Mouse (Mus musculus): ENCODE data around the gene Fgfr2. TPM values are rescaled to one million over a fixed set of nuclear protein-coding genes. Genes with fewer than 3 reads are reported as not detected.

Gene Fgfr2
- total RNA-seq, 1 experiment, result 37.5 TPM

- DNase-seq (ENCODE audit: low read depth, low spot score), result no peak
- Histone ChIP-seq H3K9ac (ENCODE audit: insufficient read depth, low read depth, low read length, poor library complexity, severe bottlenecking) (no peak overlapping the region), H3K27ac (ENCODE audit: insufficient read depth, low read depth, low read length, poor library complexity, severe bottlenecking) (no peak overlapping the region), H3K36me3 (ENCODE audit: control insufficient read depth, insufficient read depth, low read length, poor library complexity, severe bottlenecking) (no peaks in the 10 kb centered on the region), H3K4me1 (ENCODE audit: control insufficient read depth in 2 of 2, insufficient read depth in 2 of 2, low read length in 2 of 2, poor library complexity in 1 of 2) (peaks cover 2 to 22% of the 10 kb centered on the region in 2 experiments; a peak in 3 of 4 replicates), H3K9me3 (ENCODE audit: control insufficient read depth, insufficient read depth, low read depth, low read length) (no peaks in the 10 kb centered on the region), H3K4me3 (ENCODE audit: insufficient read depth in 1 of 2, low read depth in 1 of 2, low read length in 2 of 2, poor library complexity in 1 of 2, severe bottlenecking in 1 of 2) (no peak overlapping the region)
- in situ Hi-C loops (cut with MboI; ENCODE audit: low sequenced_read_pairs in 2 of 2, unreplicated experiment in 2 of 2), result no loop called here
- TF ChIP-seq MAFK (IDR thresholded peaks at IDR 0.05; ENCODE audit: insufficient read depth, low read depth, low read length), result no peak
- TF ChIP-seq HCFC1 (IDR thresholded peaks at IDR 0.05; ENCODE audit: borderline replicate concordance, insufficient read depth, low read length), result no peak
- no peak for TF ChIP-seq ZNF384 (IDR thresholded peaks at IDR 0.05; ENCODE audit: low read depth, low read length)
- TF ChIP-seq CHD2 (IDR thresholded peaks at IDR 0.05; ENCODE audit: low read depth, low read length), result no peak
Observed at GRCm38 (mm10) chr7:132619975-132620918, 502.9 kb downstream of the Fgfr2 start.

DNA sequence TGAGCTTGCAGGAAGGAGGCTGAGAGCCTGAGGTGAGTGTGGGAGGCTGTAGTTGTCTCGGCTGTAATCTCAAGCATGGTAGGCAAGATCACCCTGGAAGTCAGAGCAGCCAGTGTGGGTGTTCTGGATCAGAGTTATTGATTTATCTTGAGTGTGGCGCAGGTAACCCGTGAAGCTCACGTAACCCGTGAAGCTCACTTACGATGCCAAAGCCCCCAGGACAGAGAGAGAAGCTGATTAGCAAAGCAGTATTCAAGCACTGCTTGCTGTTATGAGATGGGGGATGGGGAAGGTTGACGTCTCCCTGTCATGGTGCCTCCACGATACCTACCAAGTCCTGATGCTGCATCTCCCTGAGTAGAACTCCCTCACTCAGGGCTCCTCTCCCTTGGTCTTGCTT is 503.6 kb downstream of the Fgfr2 start:
- H3K27ac ChIP-seq (ENCODE audit: insufficient read depth, low read depth, low read length, poor library complexity, severe bottlenecking), result no peak overlapping the region
- in situ Hi-C loops (cut with MboI; ENCODE audit: low sequenced_read_pairs in 2 of 2, unreplicated experiment in 2 of 2), result no loop called here
- H3K36me3 ChIP-seq (ENCODE audit: control insufficient read depth, insufficient read depth, low read length, poor library complexity, severe bottlenecking), result no peaks in the 10 kb centered on the region
- TF ChIP-seq ZC3H11A (IDR thresholded peaks at IDR 0.05; ENCODE audit: borderline replicate concordance, low read depth, low read length) (no peak), MAFK (IDR thresholded peaks at IDR 0.05; ENCODE audit: insufficient read depth, low read depth, low read length) (no peak), HCFC1 (IDR thresholded peaks at IDR 0.05; ENCODE audit: borderline replicate concordance, insufficient read depth, low read length) (no peak), ZNF384 (IDR thresholded peaks at IDR 0.05; ENCODE audit: low read depth, low read length) (no peak), CHD2 (IDR thresholded peaks at IDR 0.05; ENCODE audit: low read depth, low read length) (no peak)
- peaks cover 2 to 24% of the 10 kb centered on the region in 2 experiments; a peak in 3 of 4 replicates for H3K4me1 ChIP-seq (ENCODE audit: control insufficient read depth in 2 of 2, insufficient read depth in 2 of 2, low read length in 2 of 2, poor library complexity in 1 of 2)
- no peak overlapping the region for H3K9ac ChIP-seq (ENCODE audit: insufficient read depth, low read depth, low read length, poor library complexity, severe bottlenecking)
- no peak overlapping the region for H3K4me3 ChIP-seq (ENCODE audit: insufficient read depth in 1 of 2, low read depth in 1 of 2, low read length in 2 of 2, poor library complexity in 1 of 2, severe bottlenecking in 1 of 2)
- H3K9me3 ChIP-seq (ENCODE audit: control insufficient read depth, insufficient read depth, low read depth, low read length), result no peaks in the 10 kb centered on the region
- no peak for DNase-seq (ENCODE audit: low read depth, low spot score)

DNA sequence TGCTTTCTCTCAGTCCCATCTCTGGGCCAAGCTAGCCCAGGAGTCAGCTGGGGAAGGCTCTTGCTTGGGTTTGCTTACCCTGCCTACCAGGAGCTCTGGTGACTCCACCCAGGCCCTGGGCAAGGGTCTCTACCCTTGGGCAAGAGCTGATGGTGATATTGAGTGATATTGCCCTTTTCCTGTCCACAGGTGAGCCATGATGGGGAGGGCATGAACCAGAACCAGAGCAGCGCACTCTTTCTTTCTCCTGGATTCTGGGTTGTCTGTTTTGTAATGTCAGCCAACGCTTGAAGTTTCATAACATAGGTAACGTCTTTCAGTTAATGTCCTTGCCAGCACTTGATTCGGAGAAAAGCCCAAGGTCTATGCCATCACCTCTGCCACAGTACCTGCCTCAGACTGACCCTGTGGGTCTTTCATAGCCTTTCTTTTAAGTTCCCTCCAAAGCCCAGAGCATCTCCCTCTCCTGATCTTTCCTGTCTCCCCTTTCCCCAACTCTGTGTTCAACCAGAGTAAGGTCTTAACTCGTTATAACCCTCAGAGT is 506.1 kb downstream of the Fgfr2 start:
- Histone ChIP-seq H3K27ac (ENCODE audit: insufficient read depth, low read depth, low read length, poor library complexity, severe bottlenecking) (no peak overlapping the region), H3K4me3 (ENCODE audit: insufficient read depth in 1 of 2, low read depth in 1 of 2, low read length in 2 of 2, poor library complexity in 1 of 2, severe bottlenecking in 1 of 2) (no peak overlapping the region), H3K9me3 (ENCODE audit: control insufficient read depth, insufficient read depth, low read depth, low read length) (no peaks in the 10 kb centered on the region), H3K9ac (ENCODE audit: insufficient read depth, low read depth, low read length, poor library complexity, severe bottlenecking) (no peak overlapping the region), H3K36me3 (ENCODE audit: control insufficient read depth, insufficient read depth, low read length, poor library complexity, severe bottlenecking) (no peaks in the 10 kb centered on the region), H3K4me1 (ENCODE audit: control insufficient read depth in 2 of 2, insufficient read depth in 2 of 2, low read length in 2 of 2, poor library complexity in 1 of 2) (peaks cover 2 to 31% of the 10 kb centered on the region in 2 experiments; a peak in 3 of 4 replicates)
- TF ChIP-seq MAFK (IDR thresholded peaks at IDR 0.05; ENCODE audit: insufficient read depth, low read depth, low read length) (no peak), ZNF384 (IDR thresholded peaks at IDR 0.05; ENCODE audit: low read depth, low read length) (no peak)
- in situ Hi-C loops (cut with MboI; ENCODE audit: low sequenced_read_pairs in 2 of 2, unreplicated experiment in 2 of 2), result no loop called here
- no peak for DNase-seq (ENCODE audit: low read depth, low spot score)

GRCm38 (mm10) chr7:132616391-132616790 is 506.8 kb downstream of the Fgfr2 start:
- no peak overlapping the region for H3K27ac ChIP-seq (ENCODE audit: insufficient read depth, low read depth, low read length, poor library complexity, severe bottlenecking)

More at GRCm38 (mm10) chr7:132616391-132616790, 506.8 kb downstream of the Fgfr2 start:
- TF ChIP-seq HCFC1 (IDR thresholded peaks at IDR 0.05; ENCODE audit: borderline replicate concordance, insufficient read depth, low read length), result no peak
- TF ChIP-seq CHD2 (IDR thresholded peaks at IDR 0.05; ENCODE audit: low read depth, low read length), result no peak
- Histone ChIP-seq H3K4me1 (ENCODE audit: control insufficient read depth in 2 of 2, insufficient read depth in 2 of 2, low read length in 2 of 2, poor library complexity in 1 of 2) (peaks cover 2 to 31% of the 10 kb centered on the region in 2 experiments; a peak in 3 of 4 replicates), H3K36me3 (ENCODE audit: control insufficient read depth, insufficient read depth, low read length, poor library complexity, severe bottlenecking) (no peaks in the 10 kb centered on the region), H3K9me3 (ENCODE audit: control insufficient read depth, insufficient read depth, low read depth, low read length) (no peaks in the 10 kb centered on the region), H3K4me3 (ENCODE audit: insufficient read depth in 1 of 2, low read depth in 1 of 2, low read length in 2 of 2, poor library complexity in 1 of 2, severe bottlenecking in 1 of 2) (no peak overlapping the region), H3K9ac (ENCODE audit: insufficient read depth, low read depth, low read length, poor library complexity, severe bottlenecking) (no peak overlapping the region)
- DNase-seq (ENCODE audit: low read depth, low spot score), result no peak
- in situ Hi-C loops (cut with MboI; ENCODE audit: low sequenced_read_pairs in 2 of 2, unreplicated experiment in 2 of 2), result no loop called here
